Mouse (Mus musculus) embryonic fibroblast, embryonic 13.5 days (primary cell): Measurements from ENCODE around the gene Trim29. TPM values are rescaled to one million over a fixed set of nuclear protein-coding genes. Genes with fewer than 3 reads are reported as not detected.
A peak's percentile ranks its signal among the peaks of the same experiment; 100 is the strongest.

ENCODE experiments used
- H3K27ac ChIP-seq: 2 replicates; pipeline ENCODE4 v1.5.1; 2012; ENCODE audit warnings: low read length, control low read depth, inconsistent platforms; ENCODE audit not compliant: insufficient read depth
- H3K4me1 ChIP-seq: 2 replicates; pipeline ENCODE4 v1.6.1; 2011; ENCODE audit warnings: low read length; ENCODE audit not compliant: control insufficient read depth, insufficient read depth
- H3K4me3 ChIP-seq: 2 replicates; pipeline ENCODE4 v1.5.1; 2011; ENCODE audit warnings: mild to moderate bottlenecking, control low read depth, low read length; ENCODE audit not compliant: insufficient read depth
- CTCF ChIP-seq: IDR thresholded peaks from 2 replicates; pipeline ENCODE4 v1.5.1; 2011; ENCODE audit warnings: mild to moderate bottlenecking, control low read depth, low read length, moderate library complexity, borderline replicate concordance; ENCODE audit not compliant: insufficient read depth
- POLR2A ChIP-seq: IDR thresholded peaks from 2 replicates; pipeline ENCODE4 v1.6.1; 2011; ENCODE audit warnings: low read depth, mild to moderate bottlenecking, control low read depth, low read length, moderate library complexity
- polyA plus RNA-seq: library from polyadenylated mRNA; stranded (reverse); fragments of >200 nt; gene quantifications from 2 replicates; pipeline ENCODE4 v1.2.4, GENCODE M21; 2011; ENCODE audit warnings: low read depth; ENCODE audit not compliant: missing spikeins, insufficient read length

Gene Trim29
- polyA plus RNA-seq, 1 experiment: not detected

GRCm38 (mm10) chr9:43327182-43328129, 16.8 kb downstream of the Trim29 start:
- H3K27ac ChIP-seq: no peak overlapping the region
- TF ChIP-seq CTCF: peak; percentile 22; the same call in 1 of the 2 replicates
- no peak for TF ChIP-seq POLR2A
- H3K4me1 ChIP-seq: no peaks in the 10 kb centered on the region
- H3K4me3 ChIP-seq: no peak overlapping the region

DNA sequence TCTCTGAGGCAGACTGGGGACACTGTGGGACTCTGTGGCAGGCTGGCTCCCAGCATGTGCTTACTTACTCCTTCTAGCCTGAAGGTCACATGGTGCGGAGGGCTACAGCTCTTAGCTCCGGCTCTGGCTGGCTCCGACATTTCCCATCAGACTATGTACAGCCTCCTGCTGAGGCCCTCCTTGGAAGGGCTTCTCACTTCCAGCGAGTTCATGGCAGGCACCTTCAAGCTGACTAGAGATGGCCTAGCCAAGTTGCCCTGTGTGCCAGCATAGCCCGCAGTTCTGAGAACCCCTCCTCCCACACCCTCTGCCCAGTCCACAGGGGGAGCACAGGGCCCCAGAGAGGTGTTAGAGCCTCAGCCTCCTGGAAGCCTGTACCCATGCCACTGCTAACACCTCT, 19.8 kb downstream of the Trim29 start:
- Histone ChIP-seq H3K4me1 (no peaks in the 10 kb centered on the region), H3K27ac (no peak overlapping the region), H3K4me3 (no peak overlapping the region)
- TF ChIP-seq POLR2A: no peak
- TF ChIP-seq CTCF: no peak

GRCm38 (mm10) chr9:43331476-43332471, 21.1 kb downstream of the Trim29 start:
- Histone ChIP-seq H3K4me1 (no peaks in the 10 kb centered on the region), H3K27ac (no peak overlapping the region), H3K4me3 (no peak overlapping the region)
- TF ChIP-seq POLR2A: no peak
- no peak for TF ChIP-seq CTCF

DNA sequence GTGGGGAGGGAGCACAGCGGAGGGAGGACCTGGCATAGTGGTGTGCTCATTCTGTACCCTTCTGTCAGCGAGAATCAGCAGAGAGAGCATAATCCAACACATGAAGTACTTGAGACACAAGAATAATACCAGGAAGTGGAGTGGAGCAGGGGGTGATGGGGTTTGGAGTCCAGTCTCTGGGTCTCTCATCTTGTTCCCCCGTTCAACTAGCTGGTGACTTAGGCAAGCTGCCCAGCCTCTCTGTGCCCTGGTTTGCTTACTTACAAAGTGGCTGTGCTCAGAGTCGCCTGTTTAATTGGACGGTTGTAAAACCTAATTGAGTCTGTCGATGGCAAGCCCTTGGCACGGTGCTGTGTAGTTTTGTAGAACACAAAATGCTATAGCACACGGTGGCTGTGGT, 23.8 kb downstream of the Trim29 start:
- TF ChIP-seq POLR2A (no peak), CTCF (no peak)
- H3K27ac ChIP-seq: no peak overlapping the region
- no peak overlapping the region for H3K4me3 ChIP-seq
- H3K4me1 ChIP-seq: no peaks in the 10 kb centered on the region

DNA sequence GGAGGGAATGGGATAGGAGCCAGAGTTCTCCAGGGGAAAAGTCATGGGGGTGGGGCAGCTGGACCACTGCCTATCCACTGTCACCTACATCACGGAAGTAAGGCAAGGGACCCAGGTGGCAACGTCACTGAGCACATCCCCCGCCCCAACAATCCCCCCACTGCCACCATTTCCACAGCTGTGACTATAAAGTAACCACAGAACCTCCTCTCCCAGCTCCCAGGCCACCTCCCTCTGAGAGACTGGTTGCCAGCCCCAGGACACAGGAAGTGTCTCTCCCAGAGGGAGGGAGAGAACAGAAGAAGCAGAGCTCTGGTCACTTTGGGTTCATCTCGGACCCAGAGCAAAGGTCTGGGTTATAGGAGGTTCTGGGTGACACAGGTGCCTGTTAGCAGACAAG, 27.0 kb downstream of the Trim29 start:
- Histone ChIP-seq H3K4me3 (no peak overlapping the region), H3K4me1 (no peaks in the 10 kb centered on the region), H3K27ac (no peak overlapping the region)
- no peak for TF ChIP-seq CTCF
- TF ChIP-seq POLR2A: no peak

- Histone ChIP-seq H3K4me3 (no peak overlapping the region), H3K27ac (no peak overlapping the region), H3K4me1 (no peaks in the 10 kb centered on the region)
- TF ChIP-seq CTCF (no peak), POLR2A (no peak)
Observed at GRCm38 (mm10) chr9:43338067-43338466, 27.4 kb downstream of the Trim29 start.

DNA sequence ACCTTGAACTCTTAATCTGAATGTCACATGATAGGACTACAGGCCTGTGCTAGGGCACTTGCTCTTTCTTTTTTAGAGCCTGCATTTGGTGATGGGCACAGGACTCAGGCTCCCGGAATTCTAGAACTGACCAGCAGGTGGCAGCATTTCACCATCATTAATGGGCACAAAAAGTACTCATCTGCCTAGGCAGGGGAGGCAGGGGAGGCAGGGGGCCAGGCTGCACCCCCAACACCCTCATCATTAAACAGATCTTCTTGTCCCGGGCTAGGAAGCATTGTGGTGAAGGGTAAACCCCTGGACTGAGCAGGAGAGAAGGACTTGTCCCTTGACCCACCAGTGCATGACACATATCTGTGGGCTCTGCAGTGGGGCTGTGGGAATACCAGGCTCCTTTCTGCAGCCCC, 29.0 kb downstream of the Trim29 start:
- Histone ChIP-seq H3K4me3 (no peak overlapping the region), H3K27ac (no peak overlapping the region), H3K4me1 (no peaks in the 10 kb centered on the region)
- TF ChIP-seq CTCF (peak; percentile 59), POLR2A (no peak)

- no peaks in the 10 kb centered on the region for H3K4me1 ChIP-seq
- TF ChIP-seq CTCF (no peak), POLR2A (no peak)
- H3K27ac ChIP-seq: no peak overlapping the region
- H3K4me3 ChIP-seq: no peak overlapping the region
Observed at GRCm38 (mm10) chr9:43350089-43350488, 39.4 kb downstream of the Trim29 start.

DNA sequence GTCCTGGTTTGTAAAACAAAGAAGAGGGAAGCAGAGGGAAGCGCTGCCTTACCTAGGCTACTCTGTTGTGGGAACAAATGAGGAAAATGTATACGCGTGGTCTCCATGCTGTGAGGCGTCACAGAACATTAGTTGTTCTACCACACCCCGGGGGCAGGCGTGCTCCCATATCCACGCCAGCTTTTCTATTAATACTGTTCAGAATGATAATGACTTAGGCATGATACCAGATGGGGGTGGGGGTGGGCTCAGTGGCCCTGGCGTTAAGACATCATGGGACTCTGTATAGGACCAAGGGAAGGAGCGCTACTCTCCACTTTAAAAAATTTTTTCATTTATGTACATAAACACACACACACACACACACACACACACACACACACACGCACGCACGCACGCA, 40.4 kb downstream of the Trim29 start:
- no peak for TF ChIP-seq CTCF
- no peak for TF ChIP-seq POLR2A
- H3K27ac ChIP-seq: no peak overlapping the region

GRCm38 (mm10) chr9:43357011-43357410, 46.4 kb downstream of the Trim29 start:
- TF ChIP-seq CTCF (no peak), POLR2A (no peak)
- H3K4me1 ChIP-seq: no peaks in the 10 kb centered on the region
- H3K27ac ChIP-seq: no peak overlapping the region
- no peak overlapping the region for H3K4me3 ChIP-seq

More for the DNA sequence above, 40.4 kb downstream of the Trim29 start:
- H3K4me1 ChIP-seq: no peaks in the 10 kb centered on the region
- no peak overlapping the region for H3K4me3 ChIP-seq
